ENCODE assay signal across 8 mouse cellular contexts in the genomic region with DNA sequence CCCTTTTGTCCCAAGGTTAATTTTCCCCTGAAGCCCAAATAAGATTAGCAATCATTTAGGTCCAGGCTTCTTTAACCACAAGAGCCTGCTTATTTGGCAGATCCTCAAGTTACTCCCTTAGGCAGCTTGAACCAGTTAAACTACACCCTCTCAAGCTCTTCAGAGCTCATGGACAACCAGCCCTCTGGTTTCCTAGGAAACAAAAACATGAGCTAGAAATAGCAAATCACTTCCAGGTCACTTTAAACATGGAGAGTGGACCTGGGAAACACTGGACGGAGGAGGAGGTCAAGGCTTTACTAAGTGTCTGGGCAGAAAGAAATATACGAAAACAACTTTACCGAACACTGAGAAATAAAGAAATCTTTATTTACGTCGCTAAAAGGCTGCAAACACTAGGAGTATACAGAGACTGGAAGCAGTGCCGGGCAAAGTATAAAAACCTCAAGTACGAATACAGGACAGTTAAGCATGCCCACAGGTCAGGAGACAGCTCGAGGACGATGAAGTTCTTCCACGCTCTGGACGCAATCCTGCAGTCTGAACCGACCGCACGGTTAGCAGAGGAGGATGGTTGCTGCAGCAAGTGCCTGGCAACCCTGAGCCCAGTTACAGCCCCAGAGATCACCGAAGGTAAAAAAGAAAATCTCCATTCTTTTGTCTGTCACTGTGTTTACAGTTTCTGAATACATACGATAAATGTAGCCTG. TPM values are rescaled to one million over a fixed set of nuclear protein-coding genes. Genes with fewer than 3 reads are reported as not detected.
A peak's percentile ranks its signal among the peaks of the same experiment; 100 is the strongest.
DNase-seq lines count a peak whose midpoint lies in the region; ATAC-seq and TF ChIP-seq lines count a peak whose summit lies in the region.

No protein-coding gene starts in this region.

- WGBS in intestine, embryonic 16.5 days: 73% methylated on average over 16 of the region's 16 CpGs
- WGBS in intestine, postnatal 0 days: 70% methylated on average over 16 of the region's 16 CpGs
- 63% methylated on average over 16 of the region's 16 CpGs for WGBS in limb, embryonic 15.5 days

- no peak for ATAC-seq in intestine, embryonic 16.5 days
- no peak for ATAC-seq in intestine, postnatal 0 days
- no peak for ATAC-seq in limb, embryonic 15.5 days (ENCODE audit: insufficient number of reproducible peaks, low FRiP score, low TSS enrichment, low read depth)
- ATAC-seq in megakaryocyte, adult 5-6 weeks (ENCODE audit: poor library complexity, severe bottlenecking): no peak

- H3K36me3 ChIP-seq in intestine, embryonic 16.5 days (ENCODE audit: control insufficient read depth, insufficient read depth, low read length): peaks cover 17% of the 10 kb centered on the region
- H3K36me3 ChIP-seq in intestine, postnatal 0 days (ENCODE audit: control insufficient read depth, insufficient read depth): peaks cover 10% of the 10 kb centered on the region; the same call in 1 of the 2 replicates
- peaks cover 24% of the 10 kb centered on the region for H3K36me3 ChIP-seq in limb, embryonic 15.5 days

- no peak overlapping the region for H3K9ac ChIP-seq in intestine, embryonic 16.5 days (ENCODE audit: low read depth, low read length)
- H3K9ac ChIP-seq in intestine, postnatal 0 days (ENCODE audit: low read depth, low read length): no peak overlapping the region
- H3K9ac ChIP-seq in limb, embryonic 15.5 days: no peak overlapping the region

- peak overlapping the region; percentile 30; the same call in 1 of the 2 replicates for H3K27ac ChIP-seq in intestine, embryonic 16.5 days (ENCODE audit: low read length)
- no peak overlapping the region; the same call in 1 of the 2 replicates for H3K27ac ChIP-seq in intestine, postnatal 0 days (ENCODE audit: low read depth, low read length)
- H3K27ac ChIP-seq in limb, embryonic 15.5 days: peak overlapping the region; percentile 57; the same call in 1 of the 2 replicates

- TF ChIP-seq CTCF in intestine, postnatal 0 days (IDR thresholded peaks at IDR 0.05; ENCODE audit: low read depth): no peak

- H3K9me3 ChIP-seq in intestine, embryonic 16.5 days (ENCODE audit: control insufficient read depth, low read length): peaks cover 3% of the 10 kb centered on the region; the same call in 1 of the 2 replicates
- H3K9me3 ChIP-seq in intestine, postnatal 0 days (ENCODE audit: control insufficient read depth): no peaks in the 10 kb centered on the region
- no peaks in the 10 kb centered on the region for H3K9me3 ChIP-seq in limb, embryonic 15.5 days

- DNase-seq in brain, adult 2 months (ENCODE audit: low read depth, low spot score): peak; percentile 82
- DNase-seq in heart, adult 9 months (ENCODE audit: low spot score in 2 of 2): peak; percentile 60 to 76
- no peak for DNase-seq in retina, embryonic 14.5 days (ENCODE audit: low spot score)
- DNase-seq in thymus, postnatal 10 days (ENCODE audit: low spot score in 2 of 2): no peak

- H3K4me3 ChIP-seq in intestine, embryonic 16.5 days (ENCODE audit: low read length): no peak overlapping the region
- no peak overlapping the region for H3K4me3 ChIP-seq in intestine, postnatal 0 days (ENCODE audit: low read depth, low read length)
- H3K4me3 ChIP-seq in limb, embryonic 15.5 days: no peak overlapping the region

- H3K27me3 ChIP-seq in intestine, embryonic 16.5 days (replicated peaks; ENCODE audit: control insufficient read depth, insufficient read depth, low read length): no peaks in the 10 kb centered on the region
- H3K27me3 ChIP-seq in intestine, postnatal 0 days (replicated peaks; ENCODE audit: control insufficient read depth, insufficient read depth, low read length): no peaks in the 10 kb centered on the region
- H3K27me3 ChIP-seq in limb, embryonic 15.5 days: no peaks in the 10 kb centered on the region

- peaks cover 4% of the 10 kb centered on the region; the same call in 1 of the 2 replicates for H3K4me1 ChIP-seq in intestine, embryonic 16.5 days (ENCODE audit: control insufficient read depth, insufficient read depth, low read length)
- no peaks in the 10 kb centered on the region for H3K4me1 ChIP-seq in intestine, postnatal 0 days (replicated peaks; ENCODE audit: control insufficient read depth, insufficient read depth, low read length)
- H3K4me1 ChIP-seq in limb, embryonic 15.5 days: peaks cover 13% of the 10 kb centered on the region; the same call in 1 of the 2 replicates

- H3K4me2 ChIP-seq in intestine, embryonic 16.5 days (ENCODE audit: low read depth, low read length): no peak overlapping the region
- H3K4me2 ChIP-seq in intestine, postnatal 0 days (replicated peaks; ENCODE audit: low read depth): no peak overlapping the region
- H3K4me2 ChIP-seq in limb, embryonic 15.5 days: no peak overlapping the region

RNA-seq across cellular contexts. Expression of gene Paics, which starts 22.8 kb away (rescaled TPM):
- polyA plus RNA-seq in intestine, embryonic 16.5 days (2015; fragmentation: Nextera tagmentation; extraction: Ambion mirVana): 150 and 169 TPM in 2 replicates
- polyA plus RNA-seq in intestine, postnatal 0 days (2015; fragmentation: Nextera tagmentation; extraction: Ambion mirVana): 44.3 and 44.9 TPM in 2 replicates
- polyA plus RNA-seq in limb, embryonic 15.5 days (2015; fragmentation: Nextera tagmentation; extraction: Ambion mirVana): 237 and 238 TPM in 2 replicates
- total RNA-seq in megakaryocyte, adult 5-6 weeks (2015): 182 and 193 TPM in 2 replicates
- 187 and 225 TPM in 2 replicates for total RNA-seq in megakaryocyte, adult 5-6 weeks (2017)

RNA-seq across cellular contexts. Expression of gene Aasdh, which starts 23.0 kb away (rescaled TPM):
- 13.6 and 15.0 TPM in 2 replicates for polyA plus RNA-seq in intestine, embryonic 16.5 days (2015; fragmentation: Nextera tagmentation; extraction: Ambion mirVana)
- 4.1 and 7.5 TPM in 2 replicates for polyA plus RNA-seq in intestine, postnatal 0 days (2015; fragmentation: Nextera tagmentation; extraction: Ambion mirVana)
- 15.8 and 16.4 TPM in 2 replicates for polyA plus RNA-seq in limb, embryonic 15.5 days (2015; fragmentation: Nextera tagmentation; extraction: Ambion mirVana)
- total RNA-seq in megakaryocyte, adult 5-6 weeks (2015): 6.4 and 7.6 TPM in 2 replicates
- total RNA-seq in megakaryocyte, adult 5-6 weeks (2017): 13.3 and 14.4 TPM in 2 replicates

RNA-seq across cellular contexts. Expression of gene Ppat, which starts 23.1 kb away (rescaled TPM):
- polyA plus RNA-seq in intestine, embryonic 16.5 days (2015; fragmentation: Nextera tagmentation; extraction: Ambion mirVana): 21.0 and 22.1 TPM in 2 replicates
- polyA plus RNA-seq in intestine, postnatal 0 days (2015; fragmentation: Nextera tagmentation; extraction: Ambion mirVana): 6.5 and 7.3 TPM in 2 replicates
- 19.3 and 19.4 TPM in 2 replicates for polyA plus RNA-seq in limb, embryonic 15.5 days (2015; fragmentation: Nextera tagmentation; extraction: Ambion mirVana)
- total RNA-seq in megakaryocyte, adult 5-6 weeks (2015): 11.4 and 13.0 TPM in 2 replicates
- total RNA-seq in megakaryocyte, adult 5-6 weeks (2017): 19.3 and 20.1 TPM in 2 replicates

RNA-seq across cellular contexts. Expression of gene Srp72, which starts 46.2 kb away (rescaled TPM):
- polyA plus RNA-seq in intestine, embryonic 16.5 days (2015; fragmentation: Nextera tagmentation; extraction: Ambion mirVana): 80.8 and 90.7 TPM in 2 replicates
- 36.9 and 41.4 TPM in 2 replicates for polyA plus RNA-seq in intestine, postnatal 0 days (2015; fragmentation: Nextera tagmentation; extraction: Ambion mirVana)
- 103 and 109 TPM in 2 replicates for polyA plus RNA-seq in limb, embryonic 15.5 days (2015; fragmentation: Nextera tagmentation; extraction: Ambion mirVana)
- total RNA-seq in megakaryocyte, adult 5-6 weeks (2015): 83.0 and 91.0 TPM in 2 replicates
- total RNA-seq in megakaryocyte, adult 5-6 weeks (2017): 133 and 141 TPM in 2 replicates

Comparison
In these comparisons a context has a peak if more than half of its experiments do, and no peak if none do; other contexts are left out.
1. DNase-seq: peak in brain, adult 2 months (single experiment) and heart, adult 9 months (2 of 2); none in retina, embryonic 14.5 days (single experiment) and thymus, postnatal 10 days (0 of 2).